Mouse (Mus musculus): ENCODE data around the gene Vwa8.

Vwa8 gene

DNA sequence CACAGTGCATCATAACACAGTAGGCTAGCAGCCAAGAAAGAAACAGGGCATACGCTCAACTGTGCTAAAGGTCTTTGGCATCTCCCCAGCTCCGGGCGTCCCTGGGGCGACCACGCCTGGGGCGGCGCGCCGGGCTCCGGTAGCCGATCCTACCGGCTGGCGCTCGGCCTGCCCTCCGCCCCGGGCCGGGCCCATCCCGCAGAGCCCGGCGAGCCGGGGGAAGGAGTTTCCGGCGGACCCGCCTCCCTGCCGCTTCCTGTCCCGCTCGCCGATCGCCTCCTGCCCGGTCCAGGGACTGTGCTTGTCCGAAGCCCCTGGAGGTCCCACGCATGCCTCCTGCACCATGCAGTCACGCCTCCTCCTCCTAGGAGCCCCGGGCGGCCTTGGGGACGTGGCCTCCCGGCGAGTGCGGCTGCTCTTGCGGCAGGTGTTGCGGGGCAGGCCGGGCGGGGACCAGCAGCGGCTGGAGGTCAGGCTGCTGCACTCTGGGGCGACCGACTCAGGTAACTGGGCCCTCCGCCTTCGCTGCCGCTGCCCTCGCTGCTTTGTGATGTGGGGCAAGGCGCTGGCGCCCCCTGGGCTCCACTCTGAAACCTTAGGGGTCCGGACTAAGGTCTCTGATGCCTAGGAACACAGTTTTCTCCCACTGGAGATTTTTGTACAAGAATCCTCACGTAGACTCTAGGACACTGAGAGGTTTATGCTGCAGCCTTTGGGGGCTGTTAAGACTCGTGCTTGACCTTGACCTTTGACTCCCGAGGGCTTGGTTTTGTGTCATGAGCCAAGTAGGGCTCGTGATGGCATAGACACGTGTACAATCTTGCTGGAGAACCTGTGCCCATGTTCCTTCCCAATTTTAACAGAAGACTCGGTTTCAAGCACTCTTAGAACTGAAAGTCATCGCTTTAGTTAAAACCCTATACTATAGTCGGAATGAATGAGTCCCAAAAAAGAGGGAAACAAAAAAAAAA lies at the start of gene Vwa8:
Vwa8 (plus strand) TSS at position 112 of the 971 bp plus-strand sequence.
- DNase-seq (ENCODE audit: low spot score), result peak; percentile 81

DNA sequence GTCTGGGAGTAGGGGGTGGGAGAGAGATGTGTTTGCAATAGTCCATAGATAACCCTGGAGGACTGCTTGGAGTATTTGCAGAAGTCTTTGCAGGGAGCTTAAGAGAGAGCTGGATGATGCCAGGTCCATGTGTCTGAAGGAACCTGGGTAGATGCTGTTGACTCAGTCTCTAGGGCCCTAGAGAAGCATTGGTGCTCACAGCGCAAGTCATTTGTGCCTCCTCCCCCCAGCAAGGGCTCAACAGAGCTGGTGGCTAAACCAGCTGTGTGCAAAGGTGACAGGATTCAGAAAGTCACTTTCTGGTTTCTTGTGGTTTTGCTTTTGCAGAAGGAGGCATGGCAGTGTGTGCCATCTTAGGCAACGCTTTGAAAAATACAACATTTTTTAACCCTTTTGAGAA lies 46.5 kb upstream of the Vwa8 start:
- no peak for DNase-seq (ENCODE audit: low spot score)

DNA sequence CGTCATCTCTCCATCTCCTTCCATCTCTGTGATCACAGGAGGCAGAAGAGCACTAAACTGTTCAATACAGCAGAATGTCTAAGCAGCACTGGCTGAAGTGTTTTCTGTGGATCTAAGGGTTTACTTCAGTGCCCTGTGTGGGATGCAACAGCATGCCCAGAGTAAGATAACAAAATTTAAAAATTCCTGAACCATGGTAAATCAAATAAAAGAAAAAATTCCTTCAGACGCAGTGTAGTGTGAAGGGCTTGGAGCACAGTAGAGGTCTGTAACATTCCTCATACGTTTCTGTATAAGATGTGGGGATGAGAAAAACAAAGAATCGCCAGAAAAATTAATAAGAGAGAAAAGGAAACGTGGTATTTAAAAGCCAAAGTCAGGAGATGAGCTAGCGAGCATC lies 44.9 kb upstream of the Vwa8 start:
- DNase-seq (ENCODE audit: low spot score), result no peak

DNA sequence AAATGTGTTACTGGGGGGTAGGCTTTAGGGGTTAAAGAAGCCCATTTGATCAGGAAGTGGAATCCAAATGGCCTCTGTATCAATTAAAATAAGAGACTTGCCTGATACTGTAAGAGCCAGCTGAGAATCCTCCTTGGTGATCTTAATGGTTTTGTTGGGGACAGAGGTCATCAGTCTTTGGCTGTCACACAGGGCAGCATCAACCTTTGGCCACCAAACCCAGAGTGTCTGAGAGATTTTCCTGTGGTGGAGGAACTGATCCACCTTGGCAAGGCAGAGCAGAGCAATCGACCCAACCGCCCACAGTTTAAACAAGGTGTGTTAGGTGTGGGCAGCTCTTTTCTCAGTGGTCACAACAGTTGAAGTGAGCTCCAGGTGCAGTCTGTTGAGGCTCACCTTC lies 36.0 kb upstream of the Vwa8 start:
- DNase-seq (ENCODE audit: low spot score), result no peak

DNA sequence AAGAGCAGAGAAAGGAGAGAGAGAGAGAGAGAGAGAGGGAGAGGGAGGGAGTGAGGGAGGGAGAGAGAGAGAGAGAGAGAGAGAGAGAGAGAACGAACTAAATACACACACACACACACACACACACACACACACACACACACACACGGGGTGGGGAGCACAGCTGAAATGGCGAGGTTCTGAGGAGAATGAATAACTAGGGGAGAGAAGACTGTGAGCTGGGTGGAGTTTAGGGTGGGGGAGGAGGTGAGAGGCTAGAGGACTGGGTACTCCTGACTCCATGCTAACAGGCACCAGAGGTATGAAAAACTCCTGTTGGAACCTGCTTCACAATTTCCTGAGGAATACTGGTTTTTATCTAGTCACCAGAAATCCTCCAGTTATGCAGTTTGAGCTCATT lies 32.4 kb upstream of the Vwa8 start:
- no peak for DNase-seq (ENCODE audit: low spot score)

DNA sequence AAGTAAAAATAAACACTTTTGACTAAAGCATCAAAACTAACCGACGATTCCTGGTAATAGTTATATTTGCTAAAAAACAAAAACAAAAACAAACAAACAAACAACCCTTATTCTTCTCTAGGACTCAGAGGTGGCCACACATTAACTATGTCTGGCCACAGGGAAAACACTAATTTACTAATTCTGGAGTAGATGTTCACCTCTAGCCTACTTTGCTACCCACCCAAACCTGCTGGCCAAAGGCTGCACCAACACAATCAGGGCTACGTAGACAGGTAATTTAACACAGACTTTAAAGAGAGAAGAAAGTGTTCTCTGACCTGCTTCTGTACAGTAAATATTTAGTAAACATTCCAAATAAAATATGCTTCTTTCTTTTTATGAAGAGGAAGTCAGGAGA lies 31.2 kb upstream of the Vwa8 start:
- no peak for DNase-seq (ENCODE audit: low spot score)

DNA sequence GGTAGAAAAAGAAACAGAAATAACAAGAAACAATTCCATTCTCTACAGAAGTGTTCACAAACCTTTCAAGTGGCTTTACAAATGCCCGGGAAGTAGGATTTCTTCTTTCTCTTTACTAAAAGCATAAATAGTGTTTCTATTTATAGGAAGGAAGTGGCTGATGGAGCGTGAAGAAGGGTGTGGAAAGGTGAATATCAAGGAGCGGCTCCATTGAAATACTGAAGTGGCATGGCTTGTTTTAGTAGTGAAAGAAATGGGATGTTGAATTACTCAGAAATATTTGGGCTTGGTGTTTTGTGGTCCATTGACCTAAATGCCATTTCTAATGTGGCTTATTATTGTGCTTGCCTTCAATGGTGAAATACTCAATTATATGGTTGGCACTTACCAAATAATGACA lies 30.4 kb upstream of the Vwa8 start:
- DNase-seq (ENCODE audit: low spot score), result peak; percentile 22

DNA sequence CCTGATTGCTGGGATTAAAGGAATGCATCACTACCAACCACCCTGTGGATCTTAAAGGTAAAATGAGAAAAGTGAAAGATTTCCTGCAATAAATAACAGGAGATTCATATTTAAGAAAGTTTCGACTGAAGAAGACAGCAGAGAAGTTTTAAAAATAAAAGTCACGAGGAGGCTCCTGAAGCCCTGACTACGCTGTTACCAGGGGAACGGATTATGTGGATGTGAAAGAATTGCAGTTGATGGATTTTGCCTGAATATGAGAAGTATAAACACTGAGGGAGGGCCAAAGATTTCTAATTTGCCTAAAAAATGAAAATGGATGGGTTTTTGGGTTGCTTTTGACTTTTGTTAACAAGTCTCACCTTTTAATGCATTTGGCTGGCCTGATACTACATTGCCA lies 24.8 kb upstream of the Vwa8 start:
- DNase-seq (ENCODE audit: low spot score), result no peak

DNA sequence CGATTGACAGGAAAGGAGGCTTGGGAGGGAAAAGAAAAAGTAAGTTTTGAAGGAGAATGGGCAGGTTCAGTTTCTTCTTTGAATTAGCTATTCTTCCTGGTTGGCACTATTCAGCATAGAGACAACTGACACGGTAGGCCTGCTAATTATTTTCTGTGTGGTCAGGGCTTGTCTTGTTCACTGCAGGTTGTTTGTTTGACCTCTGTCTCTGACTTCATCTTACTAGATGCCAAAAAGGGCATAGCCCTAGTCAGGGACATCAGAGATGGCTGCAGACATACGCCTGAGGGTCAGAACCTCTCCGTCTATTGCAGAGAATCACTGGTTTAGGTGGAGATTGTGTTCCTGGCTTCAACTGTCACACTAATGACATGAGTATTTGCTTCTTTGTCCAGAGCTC lies 24.3 kb upstream of the Vwa8 start:
- DNase-seq (ENCODE audit: low spot score), result no peak

DNA sequence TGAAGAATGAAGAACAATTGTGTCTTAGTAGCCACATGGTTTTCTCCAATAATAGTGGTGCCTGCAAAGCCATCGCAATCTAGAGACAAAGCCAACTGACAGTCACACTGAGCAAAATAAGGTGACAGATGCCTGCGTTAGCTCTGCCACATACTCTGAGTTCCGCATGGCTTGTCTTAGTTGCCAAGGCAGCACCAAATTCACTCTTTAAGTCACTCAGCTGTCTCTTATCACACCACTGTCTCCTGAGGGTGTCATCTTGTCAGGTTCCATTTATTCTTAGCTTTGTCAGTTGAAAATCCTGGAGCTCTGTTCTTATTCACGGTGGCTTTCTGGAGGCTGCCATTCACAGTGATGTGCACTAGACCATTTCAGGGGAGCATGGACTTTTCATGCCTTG lies 17.7 kb upstream of the Vwa8 start:
- no peak for DNase-seq (ENCODE audit: low spot score)

DNA sequence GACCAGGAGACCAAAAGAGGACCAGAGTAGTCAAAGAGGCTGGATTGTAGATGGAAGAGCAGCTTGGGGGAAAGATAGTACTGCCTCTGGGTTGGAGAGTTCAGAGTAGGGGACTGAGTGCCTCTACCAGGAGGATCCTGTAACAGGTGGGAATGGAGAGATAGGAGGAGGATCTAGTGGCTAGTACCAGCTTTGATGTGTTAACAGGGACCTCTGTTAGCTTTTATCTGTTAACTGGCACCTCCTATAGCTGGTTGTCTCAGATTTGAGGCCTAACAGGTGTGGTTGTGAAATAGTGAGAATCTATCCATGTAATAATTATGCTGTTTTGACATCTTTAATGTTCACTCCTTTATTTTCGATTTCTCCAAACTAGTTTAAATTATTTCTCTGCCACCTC lies 904 bp upstream of the Vwa8 start:
- DNase-seq (ENCODE audit: low spot score), result no peak

DNA sequence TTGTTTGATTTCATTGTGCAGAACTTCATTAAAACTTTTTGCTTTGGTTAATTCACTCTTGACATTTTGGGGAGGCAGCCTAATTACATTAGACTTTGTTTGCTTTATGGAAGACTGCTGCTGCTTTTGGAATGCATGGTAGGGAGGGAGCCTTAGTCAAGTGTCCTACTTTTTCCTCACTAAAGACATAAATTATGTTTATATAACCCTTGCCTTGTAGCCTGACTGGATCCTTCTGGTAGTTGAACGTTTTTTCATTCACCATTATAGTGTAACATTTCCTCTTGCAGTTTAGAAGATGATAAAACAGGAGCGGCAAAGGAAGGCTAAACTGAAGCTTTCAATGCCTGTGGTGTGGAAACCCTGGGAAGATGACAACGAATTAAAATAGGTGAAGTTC lies 375 bp upstream of the Vwa8 start:
- DNase-seq (ENCODE audit: low spot score), result no peak

DNA sequence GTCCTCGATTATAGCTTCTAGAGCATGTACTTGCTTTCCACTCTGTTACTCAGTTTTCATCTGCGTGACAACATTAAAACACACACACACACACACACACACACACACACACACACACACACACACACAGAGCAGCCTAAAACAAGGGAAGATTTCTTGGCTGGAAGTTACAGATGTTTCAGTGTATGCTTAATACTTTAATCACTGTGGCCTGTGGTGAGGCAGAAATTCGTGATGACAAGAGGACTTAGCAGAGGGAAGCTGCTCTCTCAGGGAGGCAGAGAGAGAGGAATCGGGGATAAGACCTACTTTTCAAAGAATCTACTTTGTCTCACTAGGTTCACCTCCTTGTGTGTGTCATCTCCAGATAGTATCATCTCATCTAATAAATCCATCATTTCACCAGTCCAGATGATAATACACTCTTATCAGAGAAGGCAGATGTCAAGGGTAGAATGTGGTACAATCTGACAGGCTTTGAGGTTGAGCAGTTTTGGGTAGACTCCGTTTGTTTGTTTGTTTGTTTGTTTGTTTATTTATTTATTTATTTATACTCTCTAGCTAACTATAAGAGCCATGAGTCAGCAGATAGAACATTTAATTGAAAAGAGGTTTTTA lies 1.2 kb downstream of the Vwa8 start:
- DNase-seq (ENCODE audit: low spot score), result no peak

DNA sequence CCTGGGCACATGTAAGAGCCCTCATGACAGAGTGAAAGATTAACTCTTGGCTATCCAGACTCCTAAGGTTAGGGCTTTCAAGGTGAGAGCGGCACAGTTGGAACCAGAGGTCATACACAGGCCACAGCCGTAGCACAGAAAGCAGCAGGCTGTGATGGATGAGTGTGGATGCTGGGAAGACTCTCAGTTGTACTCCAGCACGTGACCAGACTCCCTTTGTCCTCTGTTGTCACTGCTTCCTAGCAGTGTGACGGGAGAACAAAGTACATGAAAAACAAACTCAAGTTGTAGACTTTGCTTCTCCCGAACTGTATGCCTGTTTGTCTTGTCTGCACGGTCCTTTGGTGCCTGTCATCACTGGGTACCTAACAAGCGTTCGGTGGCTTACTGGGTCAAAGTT lies 1.8 kb downstream of the Vwa8 start:
- no peak for DNase-seq (ENCODE audit: low spot score)

DNA sequence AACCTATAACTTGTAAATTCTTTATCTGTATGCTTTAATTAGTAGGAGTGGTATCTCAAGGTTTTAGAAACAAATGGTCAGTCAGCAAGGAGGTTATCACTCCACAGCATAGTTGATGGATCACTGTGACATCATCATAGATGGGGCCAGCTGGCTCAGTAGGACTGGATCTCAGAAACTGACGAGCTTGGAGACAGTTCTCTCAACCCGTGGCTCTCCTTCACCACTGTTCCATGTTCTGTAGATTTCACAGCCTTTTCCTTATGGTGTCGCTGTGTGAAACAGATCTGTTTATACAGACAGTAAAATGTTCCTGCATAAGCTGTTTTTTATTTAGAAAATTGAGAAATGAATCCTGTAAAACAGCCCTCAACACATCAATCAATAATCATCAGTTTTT lies 2.5 kb downstream of the Vwa8 start:
- DNase-seq (ENCODE audit: low spot score), result no peak

DNA sequence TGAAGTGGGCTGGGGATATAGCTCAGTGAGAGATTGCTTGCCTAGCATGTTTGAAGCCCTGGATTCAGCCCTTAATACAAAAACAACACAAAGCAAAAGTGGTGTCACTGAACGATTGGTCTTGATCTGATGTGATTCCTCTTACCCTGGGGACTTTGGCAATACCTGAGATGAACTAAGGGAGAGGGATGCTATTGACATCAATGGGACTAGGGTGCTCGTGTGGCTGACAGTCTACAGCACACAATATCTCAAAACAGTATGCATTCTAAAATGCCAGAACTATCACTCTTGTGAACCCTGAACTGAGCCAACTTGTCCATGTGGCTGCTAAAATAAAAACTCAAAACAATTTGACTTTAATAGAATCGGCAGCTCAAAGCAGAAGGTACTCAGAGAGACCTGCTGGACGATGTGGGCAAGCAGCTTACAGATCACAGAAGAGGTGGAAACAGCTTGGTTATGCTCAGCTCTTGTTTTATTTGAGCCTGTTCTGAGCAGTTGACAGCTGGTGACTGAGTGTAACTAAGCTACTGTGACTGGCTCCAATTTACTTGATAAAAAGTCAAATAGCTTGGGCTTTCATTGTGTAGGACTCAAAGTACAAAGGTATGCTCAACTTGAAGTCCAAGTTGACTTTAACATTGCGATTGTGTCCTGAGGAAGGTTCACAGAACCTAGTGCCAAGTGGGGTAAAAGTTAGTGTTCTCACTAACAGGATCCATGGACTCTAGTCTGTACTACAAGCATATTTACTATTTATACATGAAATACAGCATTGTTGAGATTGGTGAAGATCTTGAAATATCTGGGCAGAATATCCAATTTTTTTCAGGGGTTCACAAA lies 3.8 kb downstream of the Vwa8 start:
- no peak for DNase-seq (ENCODE audit: low spot score)

DNA sequence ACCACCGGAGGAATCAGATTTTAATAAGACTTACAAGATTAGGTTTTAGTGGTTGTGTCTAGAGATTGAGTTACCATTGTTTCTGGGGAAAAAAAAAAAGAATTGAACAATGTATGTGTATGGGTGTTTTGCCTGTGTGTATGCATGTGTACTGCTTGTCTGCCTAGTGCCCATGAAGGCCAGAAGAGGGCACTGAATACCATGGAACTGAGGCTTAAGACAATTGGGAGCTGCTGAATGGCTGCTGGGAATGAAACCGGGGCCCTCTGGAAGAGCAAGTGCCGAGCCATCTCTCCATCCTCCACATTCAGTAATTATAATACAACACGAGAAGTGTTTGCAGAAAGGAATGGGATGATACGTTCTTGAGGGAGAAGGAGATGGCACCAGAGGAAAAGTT lies 12.3 kb downstream of the Vwa8 start:
- no peak for DNase-seq (ENCODE audit: low spot score)

DNA sequence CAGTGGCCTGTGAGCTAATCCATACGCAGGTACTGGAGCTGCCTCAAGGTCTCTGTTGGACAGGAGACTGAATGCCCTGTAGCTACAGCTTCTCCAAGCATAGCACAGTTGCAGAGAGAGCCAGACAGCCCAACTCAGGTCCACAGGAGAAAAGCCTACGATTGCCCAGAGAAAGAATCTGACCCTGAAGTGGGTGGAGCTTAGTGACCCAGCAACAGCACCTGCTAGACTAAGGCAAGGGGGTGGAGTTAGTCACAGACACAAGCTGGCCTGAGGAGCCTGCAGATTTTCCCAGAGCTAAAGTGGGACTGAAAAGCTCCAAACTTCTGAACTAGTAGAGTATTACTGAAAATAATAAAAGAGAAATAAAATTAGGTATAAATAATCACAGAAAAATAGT lies 21.2 kb downstream of the Vwa8 start:
- DNase-seq (ENCODE audit: low spot score), result no peak

DNA sequence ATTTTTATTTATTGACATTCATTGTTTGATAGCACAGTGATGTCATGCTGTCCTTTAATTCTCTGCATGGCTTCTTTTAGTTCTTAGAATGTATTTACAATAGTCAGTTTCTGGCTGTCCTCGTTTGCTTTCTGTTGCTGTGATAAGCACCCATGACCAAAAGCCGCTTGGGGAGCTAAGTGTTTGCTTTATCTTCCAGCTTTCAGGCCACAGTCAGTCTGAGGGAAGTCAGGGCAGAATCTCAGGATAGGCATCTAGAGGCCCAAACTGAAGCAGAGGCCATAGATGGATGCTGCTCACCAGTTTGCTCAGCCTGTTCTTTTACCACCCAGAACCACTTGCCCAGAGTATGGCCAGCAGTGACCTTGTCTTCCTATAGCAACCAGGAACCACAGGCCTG lies 28.3 kb downstream of the Vwa8 start:
- no peak for DNase-seq (ENCODE audit: low spot score)

DNA sequence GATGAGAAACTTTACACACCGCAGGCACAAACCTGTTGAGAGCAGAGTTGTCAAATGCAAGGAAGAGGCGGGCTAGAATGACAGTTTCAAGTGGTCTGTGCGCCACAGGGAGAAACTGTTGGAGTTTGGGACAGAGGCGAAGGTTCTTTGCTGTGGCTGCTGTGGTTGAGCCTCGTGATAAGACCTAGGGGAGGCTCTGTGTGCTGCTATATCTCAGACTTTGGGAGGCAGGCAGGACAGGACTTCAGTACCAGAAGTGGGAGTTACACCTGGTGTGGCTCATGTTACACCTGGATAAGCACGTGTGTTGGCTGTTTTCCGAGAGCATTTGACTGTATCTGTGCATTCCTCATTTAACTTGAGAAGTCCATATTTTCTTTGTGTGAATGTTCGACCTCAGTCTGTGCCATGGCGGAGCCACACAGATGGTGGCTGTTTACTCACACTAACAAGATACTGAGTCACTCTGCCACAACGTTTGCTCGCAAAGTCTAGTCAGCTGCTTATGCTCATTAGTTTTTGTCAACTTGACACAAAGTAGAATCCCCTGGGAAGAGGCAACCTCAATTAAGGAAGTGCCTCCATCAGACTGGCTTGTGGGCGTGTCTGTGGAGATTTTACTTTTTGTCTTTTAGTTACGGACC lies 29.7 kb downstream of the Vwa8 start:
- no peak for DNase-seq (ENCODE audit: low spot score)

DNA sequence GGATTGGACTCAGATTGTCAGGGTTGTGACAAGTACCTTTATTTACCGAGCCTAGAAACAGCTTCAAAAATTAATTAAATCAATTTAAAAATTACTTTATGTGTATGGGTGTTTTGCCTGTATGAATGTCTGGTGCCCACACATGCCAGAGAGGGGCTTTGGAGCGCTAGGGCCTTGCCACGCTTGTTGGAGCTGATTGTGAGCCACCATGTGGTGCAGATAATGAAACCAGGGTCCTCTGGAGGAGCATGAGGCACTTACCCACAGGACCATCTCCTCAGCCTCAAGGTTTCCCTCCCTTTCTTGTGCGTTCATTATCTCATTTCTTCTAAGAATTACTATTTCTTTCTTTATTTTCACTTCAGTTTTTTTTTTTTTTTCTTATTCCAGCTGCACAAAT lies 32.0 kb downstream of the Vwa8 start:
- DNase-seq (ENCODE audit: low spot score), result no peak

DNA sequence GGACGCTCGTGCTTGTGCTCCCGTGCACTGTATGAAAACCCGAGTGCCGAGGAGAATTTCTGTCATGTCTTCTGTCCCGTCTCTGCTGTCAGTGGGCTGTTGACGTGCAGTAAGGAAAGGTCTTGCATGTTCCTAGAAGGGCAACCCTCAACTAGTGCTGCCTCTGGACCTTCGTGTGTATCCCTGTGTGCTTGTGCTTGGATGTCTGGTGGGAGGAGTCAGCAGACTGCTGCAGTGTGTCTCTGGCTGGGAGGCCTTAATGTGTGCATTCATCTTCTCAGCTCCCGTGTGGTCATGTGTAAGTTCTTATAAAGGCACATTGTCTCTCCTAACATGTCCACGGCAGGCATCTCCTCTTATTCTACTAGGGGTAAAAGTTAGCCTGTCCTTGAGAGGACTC lies 32.7 kb downstream of the Vwa8 start:
- DNase-seq (ENCODE audit: low spot score), result no peak
